Mouse (Mus musculus) cortical plate, adult 2 months (tissue): ENCODE results near the gene Lrch4. TPM values are rescaled to one million over a fixed set of nuclear protein-coding genes. Genes with fewer than 3 reads are reported as not detected.

Source experiments
- H3K27ac ChIP-seq: fragments of 200-500 bp; 2 replicates; pipeline ENCODE4 v1.5.1; 2012; ENCODE audit warnings: low read length, control low read depth, inconsistent platforms; ENCODE audit not compliant: insufficient read depth
- H3K4me1 ChIP-seq: fragments of 200-500 bp; 2 replicates; pipeline ENCODE4 v1.6.1; 2011; ENCODE audit warnings: low read length; ENCODE audit not compliant: control insufficient read depth, insufficient read depth
- H3K4me3 ChIP-seq: fragments of 200-500 bp; 2 replicates; pipeline ENCODE4 v1.5.1; 2011; ENCODE audit warnings: mild to moderate bottlenecking, low read length, control low read depth; ENCODE audit not compliant: insufficient read depth
- CTCF ChIP-seq: fragments of 200-500 bp; IDR thresholded peaks from 2 replicates; pipeline ENCODE4 v1.5.1; 2011; ENCODE audit warnings: mild to moderate bottlenecking, control low read depth, low read length; ENCODE audit not compliant: insufficient read depth; ENCODE audit errors: extremely low read depth
- POLR2A ChIP-seq: fragments of 200-500 bp; IDR thresholded peaks from 2 replicates; pipeline ENCODE4 v1.6.1; 2011; ENCODE audit warnings: mild to moderate bottlenecking, low read length, control low read depth; ENCODE audit not compliant: insufficient read depth; ENCODE audit errors: extremely low read depth
- polyA plus RNA-seq: library from polyadenylated mRNA; depleted of rRNA; stranded (reverse); fragments of >200 nt; gene quantifications from 2 replicates; pipeline ENCODE4 v1.2.3, GENCODE M21; 2012

The Lrch4 gene
- polyA plus RNA-seq, 1 experiment, result 15.0 TPM

- no peak for TF ChIP-seq POLR2A
- TF ChIP-seq CTCF, result no peak
- H3K27ac ChIP-seq, result no peak overlapping the region
- no peaks in the 10 kb centered on the region for H3K4me1 ChIP-seq
- no peak overlapping the region for H3K4me3 ChIP-seq
Measured at GRCm38 (mm10) chr5:137633397-137634084, 4.6 kb downstream of the Lrch4 start.

GRCm38 (mm10) chr5:137639472-137639871 is 10.6 kb downstream of the Lrch4 start:
- Histone ChIP-seq H3K4me1 (no peaks in the 10 kb centered on the region), H3K4me3 (no peak overlapping the region), H3K27ac (no peak overlapping the region)
- TF ChIP-seq CTCF (no peak), POLR2A (no peak)

- Histone ChIP-seq H3K4me1 (no peaks in the 10 kb centered on the region), H3K27ac (no peak within 1 kb of the TSS), H3K4me3 (no peak within 1 kb of the TSS)
- TF ChIP-seq CTCF (peak; percentile 26; the same call in 1 of the 2 replicates), POLR2A (no peak)
Measured at GRCm38 (mm10) chr5:137641054-137641453, 12.1 kb downstream of the Lrch4 start, which contains the start of gene Sap25. TSS of gene Sap25 (plus strand) at chr5:137641334.

GRCm38 (mm10) chr5:137642886-137643285 is 14.0 kb downstream of the Lrch4 start:
- Histone ChIP-seq H3K27ac (no peak overlapping the region), H3K4me1 (no peaks in the 10 kb centered on the region), H3K4me3 (no peak overlapping the region)
- TF ChIP-seq POLR2A (no peak), CTCF (no peak)

- Histone ChIP-seq H3K4me3 (no peak overlapping the region), H3K27ac (no peak overlapping the region), H3K4me1 (peaks cover 3% of the 10 kb centered on the region; the same call in 1 of the 2 replicates)
- TF ChIP-seq POLR2A, result no peak
- no peak for TF ChIP-seq CTCF
Measured at GRCm38 (mm10) chr5:137644484-137644883, 15.6 kb downstream of the Lrch4 start.

- no peak for TF ChIP-seq POLR2A
- no peak for TF ChIP-seq CTCF
- peaks cover 3% of the 10 kb centered on the region; the same call in 1 of the 2 replicates for H3K4me1 ChIP-seq
- peak overlapping the region; percentile 12; the same call in 1 of the 2 replicates for H3K4me3 ChIP-seq
- H3K27ac ChIP-seq, result no peak overlapping the region
Measured at GRCm38 (mm10) chr5:137645091-137645651, 16.2 kb downstream of the Lrch4 start.

GRCm38 (mm10) chr5:137645652-137646091 is 16.8 kb downstream of the Lrch4 start, which contains the start of gene Irs3:
TSS of gene Irs3 (minus strand) at chr5:137645714.
- no peak within 1 kb of the TSS for H3K27ac ChIP-seq
- TF ChIP-seq CTCF (no peak), POLR2A (no peak)
- peaks cover 3% of the 10 kb centered on the region; the same call in 1 of the 2 replicates for H3K4me1 ChIP-seq
- peak within 1 kb of the TSS; percentile 12; the same call in 1 of the 2 replicates for H3K4me3 ChIP-seq

- H3K27ac ChIP-seq, result no peak overlapping the region
- H3K4me3 ChIP-seq, result no peak overlapping the region
- H3K4me1 ChIP-seq, result peaks cover 3% of the 10 kb centered on the region; the same call in 1 of the 2 replicates
- TF ChIP-seq POLR2A (no peak), CTCF (no peak)
Measured at GRCm38 (mm10) chr5:137647827-137648601, 19.1 kb downstream of the Lrch4 start.

GRCm38 (mm10) chr5:137649251-137649650 is 20.3 kb downstream of the Lrch4 start:
- Histone ChIP-seq H3K4me3 (no peak overlapping the region), H3K27ac (no peak overlapping the region), H3K4me1 (peaks cover 3% of the 10 kb centered on the region; the same call in 1 of the 2 replicates)
- no peak for TF ChIP-seq CTCF
- TF ChIP-seq POLR2A, result no peak

- no peak overlapping the region for H3K4me3 ChIP-seq
- H3K27ac ChIP-seq, result no peak overlapping the region
- H3K4me1 ChIP-seq, result peaks cover 3% of the 10 kb centered on the region; the same call in 1 of the 2 replicates
- no peak for TF ChIP-seq CTCF
- no peak for TF ChIP-seq POLR2A
Measured at GRCm38 (mm10) chr5:137649669-137650571, 21.0 kb downstream of the Lrch4 start.
